26 mouse cellular contexts compared by ENCODE assay signal in the genomic region with DNA sequence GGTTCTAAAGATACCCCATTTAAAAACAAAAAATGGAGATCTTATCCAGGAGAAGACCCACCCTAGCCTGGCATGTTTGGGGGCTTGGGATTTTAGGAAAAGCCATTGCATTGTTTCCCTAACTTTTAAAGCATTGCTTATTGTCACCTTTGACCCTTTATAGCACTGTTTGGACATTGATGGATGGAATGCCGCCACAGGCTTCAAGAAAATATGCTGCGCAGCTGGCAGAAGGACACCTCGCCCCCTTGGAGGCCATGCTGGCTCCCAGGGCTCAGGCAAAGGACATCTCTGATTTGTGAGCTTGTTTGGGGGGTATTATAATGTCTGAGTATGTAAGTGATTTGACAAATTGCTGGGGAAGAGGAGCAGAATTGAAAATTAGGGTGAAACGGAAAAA.
DNase-seq lines count a peak whose midpoint lies in the region; ATAC-seq and TF ChIP-seq lines count a peak whose summit lies in the region.
"Had no signal": no experiment of that assay in that cellular context is flagged by ENCODE, and none has a peak within 500 bp of the region (broad histone marks: within the 10 kb centered on the region; RNA-seq: fewer than 3 reads in every experiment).

No protein-coding gene starts in this region.

- H3K27me3 ChIP-seq in hindbrain, embryonic 12.5 days = no peaks in the 10 kb centered on the region
- H3K27me3 ChIP-seq in hindbrain, postnatal 0 days (ENCODE audit: insufficient read depth, low read length) = no peaks in the 10 kb centered on the region
- H3K27me3 ChIP-seq in hindbrain, embryonic 13.5 days = no peaks in the 10 kb centered on the region
- H3K27me3 ChIP-seq: embryonic facial prominence, embryonic 12.5 days; embryonic facial prominence, embryonic 15.5 days; forebrain, embryonic 15.5 days had no signal

- H3K4me2 ChIP-seq in hindbrain, embryonic 12.5 days (replicated peaks) = no peak overlapping the region
- H3K4me2 ChIP-seq in hindbrain, postnatal 0 days (ENCODE audit: low read depth, low read length) = no peak overlapping the region
- H3K4me2 ChIP-seq in hindbrain, embryonic 13.5 days = no peak overlapping the region
- H3K4me2 ChIP-seq: embryonic facial prominence, embryonic 12.5 days; embryonic facial prominence, embryonic 15.5 days; forebrain, embryonic 12.5 days; forebrain, embryonic 15.5 days; heart, embryonic 13.5 days had no signal

- TF ChIP-seq CTCF in hindbrain, postnatal 0 days (IDR thresholded peaks at IDR 0.05; ENCODE audit: low read depth) = no peak

- ATAC-seq in hindbrain, embryonic 12.5 days (ENCODE audit: low FRiP score) = peak; percentile 46; the same call in 1 of the 2 replicates
- ATAC-seq in hindbrain, postnatal 0 days = no peak
- no peak for ATAC-seq in hindbrain, embryonic 13.5 days (ENCODE audit: low FRiP score)
- ATAC-seq: CD4-positive, CD25-positive, alpha-beta regulatory T cell, adult 4 months; intestine, postnatal 0 days had no signal

- no peak overlapping the region for H3K4me3 ChIP-seq in hindbrain, embryonic 12.5 days
- H3K4me3 ChIP-seq in hindbrain, postnatal 0 days (ENCODE audit: low read length) = no peak overlapping the region
- H3K4me3 ChIP-seq in hindbrain, embryonic 13.5 days = no peak overlapping the region
- H3K4me3 ChIP-seq: embryonic facial prominence, embryonic 12.5 days; embryonic facial prominence, embryonic 15.5 days; forebrain, embryonic 12.5 days; forebrain, embryonic 15.5 days; heart, adult 2 months; heart, embryonic 10.5 days; heart, embryonic 13.5 days had no signal

- peak overlapping the region; percentile 76; the same call in 1 of the 2 replicates for H3K27ac ChIP-seq in hindbrain, embryonic 12.5 days
- no peak overlapping the region for H3K27ac ChIP-seq in hindbrain, postnatal 0 days
- peak overlapping the region; percentile 56; the same call in 1 of the 2 replicates for H3K27ac ChIP-seq in hindbrain, embryonic 13.5 days
- H3K27ac ChIP-seq: embryonic facial prominence, embryonic 12.5 days; embryonic facial prominence, embryonic 15.5 days; heart, adult 2 months; heart, embryonic 10.5 days; heart, embryonic 13.5 days had no signal

- H3K9ac ChIP-seq in hindbrain, embryonic 12.5 days = no peak overlapping the region
- H3K9ac ChIP-seq in hindbrain, postnatal 0 days (replicated peaks; ENCODE audit: low read length) = no peak overlapping the region
- H3K9ac ChIP-seq in hindbrain, embryonic 13.5 days = no peak overlapping the region
- H3K9ac ChIP-seq: embryonic facial prominence, embryonic 12.5 days; embryonic facial prominence, embryonic 15.5 days; forebrain, embryonic 12.5 days; forebrain, embryonic 15.5 days; heart, embryonic 13.5 days had no signal

- H3K36me3 ChIP-seq in hindbrain, embryonic 12.5 days = no peaks in the 10 kb centered on the region
- H3K36me3 ChIP-seq in hindbrain, postnatal 0 days (ENCODE audit: insufficient read depth, low read length) = no peaks in the 10 kb centered on the region
- H3K36me3 ChIP-seq in hindbrain, embryonic 13.5 days = no peaks in the 10 kb centered on the region
- H3K36me3 ChIP-seq: embryonic facial prominence, embryonic 12.5 days; embryonic facial prominence, embryonic 15.5 days; forebrain, embryonic 12.5 days; forebrain, embryonic 15.5 days; heart, embryonic 10.5 days; heart, embryonic 13.5 days had no signal

- no peak for DNase-seq in hindbrain, postnatal 0 days (ENCODE audit: low spot score)
- DNase-seq in embryo, embryonic 10 days (ENCODE audit: low spot score) = peak; percentile 73
- DNase-seq in embryo, embryonic 10.5 days (ENCODE audit: low spot score) = peak; percentile 67
- no peak for DNase-seq in c-Kit-positive CD71-positive TER-119-positive erythroid progenitor cells, embryonic 14.5 days (ENCODE audit: low spot score)
- no peak for DNase-seq in cerebellum, adult 9-11 months
- DNase-seq: adrenal gland, adult 2 months; adrenal gland, postnatal 14 days; cerebellum, adult 11-12 months; cerebellum, adult 8-10 months; cerebellum, postnatal 14 days; gastrocnemius, postnatal 10 days; gastrocnemius, postnatal 36 days; heart, adult 2 months; heart, postnatal 14 days; heart, postnatal 4 days; kidney, adult 2 months had no signal

- H3K9me3 ChIP-seq in hindbrain, embryonic 12.5 days (replicated peaks) = no peaks in the 10 kb centered on the region
- H3K9me3 ChIP-seq in hindbrain, postnatal 0 days (ENCODE audit: low read length) = no peaks in the 10 kb centered on the region
- H3K9me3 ChIP-seq in hindbrain, embryonic 13.5 days = no peaks in the 10 kb centered on the region
- H3K9me3 ChIP-seq: embryonic facial prominence, embryonic 12.5 days; embryonic facial prominence, embryonic 15.5 days; forebrain, embryonic 12.5 days; forebrain, embryonic 15.5 days; heart, embryonic 10.5 days; heart, embryonic 13.5 days had no signal

- peaks cover 42% of the 10 kb centered on the region for H3K4me1 ChIP-seq in hindbrain, embryonic 12.5 days
- H3K4me1 ChIP-seq in hindbrain, postnatal 0 days (ENCODE audit: insufficient read depth, low read length) = peaks cover 9% of the 10 kb centered on the region; the same call in 1 of the 2 replicates
- peaks cover 56% of the 10 kb centered on the region for H3K4me1 ChIP-seq in hindbrain, embryonic 13.5 days (replicated peaks)
- H3K4me1 ChIP-seq: embryonic facial prominence, embryonic 15.5 days had no signal

- WGBS in hindbrain, embryonic 12.5 days = 21% methylated on average over 4 of the region's 4 CpGs
- 53% methylated on average over 4 of the region's 4 CpGs for WGBS in hindbrain, postnatal 0 days
- 26% methylated on average over 4 of the region's 4 CpGs for WGBS in hindbrain, embryonic 13.5 days

Comparison
In these comparisons a context has a peak if more than half of its experiments do, and no peak if none do; other contexts are left out.
1. DNase-seq: peak in embryo, embryonic 10 days (single experiment) and embryo, embryonic 10.5 days (single experiment); none in hindbrain, postnatal 0 days (single experiment), c-Kit-positive CD71-positive TER-119-positive erythroid progenitor cells, embryonic 14.5 days (single experiment) and cerebellum, adult 9-11 months (single experiment).